Mouse (Mus musculus) stomach, embryonic 16.5 days (tissue): Measurements from ENCODE around the gene Serpina5. TPM values are rescaled to one million over a fixed set of nuclear protein-coding genes. Genes with fewer than 3 reads are reported as not detected.
A peak's percentile ranks its signal among the peaks of the same experiment; 100 is the strongest.

Experiments used
- ATAC-seq: fragments of 200-750 bp; cut with Nextera tagmentation; 2 replicates; pipeline ENCODE4 v1.8.0; 2017; ENCODE audit warnings: moderate number of reproducible peaks, moderate TSS enrichment; ENCODE audit not compliant: insufficient read depth, low FRiP score
- H3K27ac ChIP-seq: fragments of 300-500 bp; sonication (generic); 2 replicates; pipeline ENCODE4 v1.5.1; 2014; ENCODE audit warnings: low read length
- H3K27me3 ChIP-seq: fragments of 300-500 bp; sonication (generic); 2 replicates; pipeline ENCODE4 v1.6.1; 2014; ENCODE audit warnings: low read length, control low read depth, mixed read lengths; ENCODE audit not compliant: control insufficient read depth, insufficient read depth
- H3K36me3 ChIP-seq: fragments of 300-500 bp; sonication (generic); 2 replicates; pipeline ENCODE4 v1.6.1; 2014; ENCODE audit warnings: low read length; ENCODE audit not compliant: control insufficient read depth, insufficient read depth
- H3K4me1 ChIP-seq: fragments of 300-500 bp; sonication (generic); 2 replicates; pipeline ENCODE4 v1.6.1; 2014; ENCODE audit warnings: low read length, control low read depth, mixed read lengths; ENCODE audit not compliant: control insufficient read depth, insufficient read depth
- H3K4me2 ChIP-seq: fragments of 300-500 bp; sonication (generic); 2 replicates; pipeline ENCODE4 v1.6.1; 2014; ENCODE audit warnings: low read depth, low read length, mixed read lengths
- H3K4me3 ChIP-seq: fragments of 300-500 bp; sonication (generic); replicated peaks from 2 replicates; pipeline ENCODE4 v1.5.1; 2014; ENCODE audit warnings: mild to moderate bottlenecking, low read length
- H3K9ac ChIP-seq: fragments of 300-500 bp; sonication (generic); 2 replicates; pipeline ENCODE4 v1.6.1; 2014; ENCODE audit warnings: low read length
- H3K9me3 ChIP-seq: fragments of 300-500 bp; sonication (generic); replicated peaks from 2 replicates; pipeline ENCODE4 v1.6.1; 2016; ENCODE audit warnings: low read length, control low read depth; ENCODE audit not compliant: control insufficient read depth
- WGBS: fragments of 180-500 bp; shearing (Covaris S2); extraction: QIAGEN DNeasy Blood & Tissue Kit; methylation state at CpG from one replicate; pipeline ENCODE4 v1.1.7; 2014; 5-methylcytosine and 5-hydroxymethylcytosine counted together
- polyA plus RNA-seq: library from polyadenylated mRNA; unstranded; fragments of >200 nt; fragmentation: Nextera tagmentation; extraction: Ambion mirVana; gene quantifications from 2 replicates; pipeline ENCODE4 v1.2.1, GENCODE M21; 2015

Gene Serpina5
- polyA plus RNA-seq, 1 experiment from 2014 or later = not detected

GRCm38 (mm10) chr12:104114921-104115579, 14.1 kb downstream of the Serpina5 start:
- H3K27ac ChIP-seq = no peak overlapping the region
- no peak for ATAC-seq
- H3K9ac ChIP-seq = no peak overlapping the region
- H3K4me3 ChIP-seq = no peak overlapping the region
- no peaks in the 10 kb centered on the region for H3K27me3 ChIP-seq
- H3K4me1 ChIP-seq = no peaks in the 10 kb centered on the region
- H3K36me3 ChIP-seq = no peaks in the 10 kb centered on the region
- H3K4me2 ChIP-seq = no peak overlapping the region
- 30% methylated on average over 3 of the region's 3 CpGs for WGBS
- no peaks in the 10 kb centered on the region for H3K9me3 ChIP-seq

- H3K36me3 ChIP-seq = no peaks in the 10 kb centered on the region
- no peaks in the 10 kb centered on the region for H3K27me3 ChIP-seq
- no peak overlapping the region for H3K4me2 ChIP-seq
- WGBS = 60% methylated on average over 1 of the region's 1 CpGs
- H3K9me3 ChIP-seq = no peaks in the 10 kb centered on the region
- ATAC-seq = no peak
- no peak overlapping the region for H3K4me3 ChIP-seq
- H3K27ac ChIP-seq = no peak overlapping the region
- H3K9ac ChIP-seq = no peak overlapping the region
- no peaks in the 10 kb centered on the region for H3K4me1 ChIP-seq
These were observed 22.2 kb downstream of the Serpina5 start for GRCm38 (mm10) chr12:104123097-104123496.

GRCm38 (mm10) chr12:104123996-104124395, 23.1 kb downstream of the Serpina5 start:
- Histone ChIP-seq H3K4me3 (no peak overlapping the region), H3K4me2 (no peak overlapping the region), H3K36me3 (no peaks in the 10 kb centered on the region), H3K9ac (no peak overlapping the region), H3K27ac (no peak overlapping the region), H3K27me3 (no peaks in the 10 kb centered on the region), H3K9me3 (no peaks in the 10 kb centered on the region), H3K4me1 (no peaks in the 10 kb centered on the region)
- WGBS = 81% methylated on average over 2 of the region's 2 CpGs
- ATAC-seq = peak; percentile 30; the same call in 1 of the 2 replicates

GRCm38 (mm10) chr12:104125021-104125560, 24.2 kb downstream of the Serpina5 start:
- no peak overlapping the region for H3K4me3 ChIP-seq
- no peaks in the 10 kb centered on the region for H3K9me3 ChIP-seq
- H3K4me1 ChIP-seq = no peaks in the 10 kb centered on the region
- no peak for ATAC-seq
- 85% methylated on average over 5 of the region's 5 CpGs for WGBS
- no peak overlapping the region for H3K9ac ChIP-seq
- H3K27me3 ChIP-seq = no peaks in the 10 kb centered on the region
- no peak overlapping the region for H3K27ac ChIP-seq
- no peak overlapping the region for H3K4me2 ChIP-seq
- no peaks in the 10 kb centered on the region for H3K36me3 ChIP-seq

GRCm38 (mm10) chr12:104127696-104128095, 26.8 kb downstream of the Serpina5 start, which contains the start of gene Serpina3b:
Gene Serpina3b (plus strand): TSS chr12:104127996.
- H3K4me3 ChIP-seq = no peak within 1 kb of the TSS
- no peak for ATAC-seq
- no peaks in the 10 kb centered on the region for H3K36me3 ChIP-seq
- whole genome bisulfite sequencing = 69% methylated on average over 5 of the region's 5 CpGs
- H3K4me2 ChIP-seq = no peak within 1 kb of the TSS
- H3K9me3 ChIP-seq = no peaks in the 10 kb centered on the region
- no peak within 1 kb of the TSS for H3K9ac ChIP-seq
- H3K4me1 ChIP-seq = no peaks in the 10 kb centered on the region
- no peaks in the 10 kb centered on the region for H3K27me3 ChIP-seq
- H3K27ac ChIP-seq = no peak within 1 kb of the TSS

- Histone ChIP-seq H3K4me1 (no peaks in the 10 kb centered on the region), H3K9ac (no peak overlapping the region), H3K4me2 (no peak overlapping the region), H3K27me3 (no peaks in the 10 kb centered on the region), H3K4me3 (no peak overlapping the region), H3K9me3 (no peaks in the 10 kb centered on the region), H3K36me3 (no peaks in the 10 kb centered on the region), H3K27ac (no peak overlapping the region)
- ATAC-seq = no peak; the same call in 1 of the 2 replicates
These were observed 30.1 kb downstream of the Serpina5 start for GRCm38 (mm10) chr12:104131041-104131440.

- Histone ChIP-seq H3K4me1 (no peaks in the 10 kb centered on the region), H3K4me2 (no peak overlapping the region), H3K9me3 (no peaks in the 10 kb centered on the region), H3K27ac (no peak overlapping the region), H3K4me3 (no peak overlapping the region), H3K27me3 (no peaks in the 10 kb centered on the region), H3K36me3 (no peaks in the 10 kb centered on the region), H3K9ac (no peak overlapping the region)
- WGBS = 76% methylated on average over 2 of the region's 2 CpGs
- no peak for ATAC-seq
These were observed 37.3 kb downstream of the Serpina5 start for GRCm38 (mm10) chr12:104138216-104138615.

- Histone ChIP-seq H3K27ac (no peak overlapping the region), H3K9ac (no peak overlapping the region), H3K9me3 (no peaks in the 10 kb centered on the region), H3K4me3 (no peak overlapping the region), H3K4me1 (no peaks in the 10 kb centered on the region), H3K27me3 (no peaks in the 10 kb centered on the region), H3K36me3 (no peaks in the 10 kb centered on the region), H3K4me2 (no peak overlapping the region)
- no peak for ATAC-seq
- WGBS = 85% methylated on average over 4 of the region's 4 CpGs
These were observed 39.7 kb downstream of the Serpina5 start for GRCm38 (mm10) chr12:104140543-104141103.

- no peak overlapping the region for H3K4me2 ChIP-seq
- no peaks in the 10 kb centered on the region for H3K27me3 ChIP-seq
- H3K27ac ChIP-seq = no peak overlapping the region
- no peaks in the 10 kb centered on the region for H3K4me1 ChIP-seq
- H3K36me3 ChIP-seq = no peaks in the 10 kb centered on the region
- ATAC-seq = no peak
- H3K9me3 ChIP-seq = no peaks in the 10 kb centered on the region
- 78% methylated on average over 1 of the region's 1 CpGs for WGBS
- H3K4me3 ChIP-seq = no peak overlapping the region
- H3K9ac ChIP-seq = no peak overlapping the region
These were observed 40.6 kb downstream of the Serpina5 start for GRCm38 (mm10) chr12:104141506-104141905.
